Mouse (Mus musculus): ENCODE results near the gene Rspo4.

Gene Rspo4

GRCm38 (mm10) chr2:151842648-151843226 lies at the start of gene Rspo4:
TSS of gene Rspo4 (plus strand) at chr2:151842927.
- no peak for DNase-seq (ENCODE audit: low spot score)

- no peak for DNase-seq (ENCODE audit: low spot score)
These were observed 27.1 kb upstream of the Rspo4 start for GRCm38 (mm10) chr2:151815586-151815985.

- DNase-seq (ENCODE audit: low spot score), result no peak
These were observed 19.6 kb downstream of the Rspo4 start for GRCm38 (mm10) chr2:151862257-151862810.

- DNase-seq (ENCODE audit: low spot score), result no peak
These were observed 22.2 kb downstream of the Rspo4 start for GRCm38 (mm10) chr2:151864941-151865340.

- no peak for DNase-seq (ENCODE audit: low spot score)
These were observed 23.8 kb downstream of the Rspo4 start for GRCm38 (mm10) chr2:151866487-151866886.

GRCm38 (mm10) chr2:151868196-151868595 lies 25.5 kb downstream of the Rspo4 start:
- no peak for DNase-seq (ENCODE audit: low spot score)

- DNase-seq (ENCODE audit: low spot score), result no peak
These were observed 31.8 kb downstream of the Rspo4 start for GRCm38 (mm10) chr2:151874551-151874950.

- no peak for DNase-seq (ENCODE audit: low spot score)
These were observed 33.3 kb downstream of the Rspo4 start for GRCm38 (mm10) chr2:151876012-151876485.

- DNase-seq (ENCODE audit: low spot score), result no peak
These were observed 35.9 kb downstream of the Rspo4 start for GRCm38 (mm10) chr2:151878645-151879044.

GRCm38 (mm10) chr2:151879760-151880159 lies 37.0 kb downstream of the Rspo4 start:
- no peak for DNase-seq (ENCODE audit: low spot score)

GRCm38 (mm10) chr2:151891031-151891430 lies 48.3 kb downstream of the Rspo4 start:
- no peak for DNase-seq (ENCODE audit: low spot score)

GRCm38 (mm10) chr2:151893122-151893774 lies 50.5 kb downstream of the Rspo4 start:
- no peak for DNase-seq (ENCODE audit: low spot score)

GRCm38 (mm10) chr2:151894209-151894980 lies 51.7 kb downstream of the Rspo4 start:
- DNase-seq (ENCODE audit: low spot score), result no peak

GRCm38 (mm10) chr2:151895911-151896310 lies 53.2 kb downstream of the Rspo4 start:
- no peak for DNase-seq (ENCODE audit: low spot score)

GRCm38 (mm10) chr2:151898106-151898505 lies 55.4 kb downstream of the Rspo4 start:
- no peak for DNase-seq (ENCODE audit: low spot score)

- no peak for DNase-seq (ENCODE audit: low spot score)
These were observed 58.1 kb downstream of the Rspo4 start for GRCm38 (mm10) chr2:151900845-151901244.

GRCm38 (mm10) chr2:151903267-151903666 lies 60.5 kb downstream of the Rspo4 start:
- no peak for DNase-seq (ENCODE audit: low spot score)

- DNase-seq (ENCODE audit: low spot score), result no peak
These were observed 61.2 kb downstream of the Rspo4 start for GRCm38 (mm10) chr2:151903933-151904332.

- DNase-seq (ENCODE audit: low spot score), result no peak
These were observed 61.9 kb downstream of the Rspo4 start for GRCm38 (mm10) chr2:151904636-151905035.

- no peak for DNase-seq (ENCODE audit: low spot score)
These were observed 64.3 kb downstream of the Rspo4 start for GRCm38 (mm10) chr2:151907020-151907419.

- DNase-seq (ENCODE audit: low spot score), result no peak
These were observed 66.7 kb downstream of the Rspo4 start for GRCm38 (mm10) chr2:151909386-151909785.

GRCm38 (mm10) chr2:151910498-151910897 lies 67.8 kb downstream of the Rspo4 start:
- no peak for DNase-seq (ENCODE audit: low spot score)
